Mouse (Mus musculus) right cerebral cortex, postnatal 4 days (tissue): ENCODE data around the gene Sox10.

Experiments used
- DNase-seq: peaks from one replicate; pipeline ENCODE4 v3.0.0-alpha.2; 2022

The Sox10 gene

GRCm38 (mm10) chr15:79119491-79119890 lies 45.5 kb downstream of the Sox10 start:
- DNase-seq, result no peak

GRCm38 (mm10) chr15:79115276-79115675 lies 49.8 kb downstream of the Sox10 start:
- no peak for DNase-seq

- DNase-seq, result no peak
Observed at GRCm38 (mm10) chr15:79111774-79112173, 53.3 kb downstream of the Sox10 start.

GRCm38 (mm10) chr15:79110528-79110927 lies 54.5 kb downstream of the Sox10 start:
- DNase-seq, result no peak

- no peak for DNase-seq
Observed at GRCm38 (mm10) chr15:79110031-79110430, 55.0 kb downstream of the Sox10 start.

GRCm38 (mm10) chr15:79109321-79109934 lies 55.6 kb downstream of the Sox10 start:
- peak; percentile 45 for DNase-seq

GRCm38 (mm10) chr15:79108421-79109320 lies 56.4 kb downstream of the Sox10 start, which contains the start of gene Micall1:
TSS of gene Micall1 (plus strand) at chr15:79108898.
- peak; percentile 64 for DNase-seq

- DNase-seq, result no peak
Observed at GRCm38 (mm10) chr15:79107966-79108365, 57.1 kb downstream of the Sox10 start.

- DNase-seq, result no peak
Observed at GRCm38 (mm10) chr15:79105804-79106203, 59.2 kb downstream of the Sox10 start.
